Mouse (Mus musculus) stomach, postnatal 0 days (tissue): ENCODE data around the gene Nxph4.

Experiments used
- CTCF ChIP-seq: IDR thresholded peaks from 2 replicates; pipeline ENCODE4 v1.5.1; 2016; ENCODE audit warnings: antibody characterized with exemption, low read depth, mild to moderate bottlenecking, moderate library complexity
- EP300 ChIP-seq: optimal IDR thresholded peaks from 2 replicates; pipeline ENCODE3; 2016; ENCODE audit warnings: antibody characterized with exemption

GRCm38 (mm10) chr10:127549892-127550291 is 15.5 kb upstream of the Nxph4 start:
- TF ChIP-seq CTCF (no peak), EP300 (no peak)
